Mouse (Mus musculus) cerebellum, adult 11-12 months (tissue): ENCODE data around the gene Duox1.

Experiments used
- DNase-seq: peaks from one replicate; pipeline ENCODE4 v3.0.0; 2022

The Duox1 gene

DNA sequence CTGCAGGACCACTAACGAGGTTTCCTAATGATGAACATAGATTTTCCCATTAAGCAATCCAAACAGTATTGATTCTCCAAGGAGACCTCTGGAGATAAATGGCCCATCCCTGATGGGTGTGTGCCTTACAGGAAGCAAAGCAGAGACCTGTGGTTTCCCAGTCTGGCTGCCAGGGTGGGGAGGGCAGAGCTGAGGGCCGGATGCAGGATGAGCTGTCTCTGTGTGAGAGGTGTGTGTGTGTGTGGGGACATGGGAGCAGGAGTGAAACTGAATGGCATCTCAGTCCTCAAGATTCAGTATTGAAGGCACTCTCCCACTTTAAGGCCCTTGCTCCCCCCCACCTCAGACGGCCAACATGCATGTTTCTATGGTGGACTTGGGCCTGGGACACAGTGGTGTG, 40.7 kb downstream of the Duox1 start:
- peak; percentile 49 for DNase-seq

- DNase-seq: no peak
These were observed 44.8 kb downstream of the Duox1 start for GRCm38 (mm10) chr2:122360310-122360709.

GRCm38 (mm10) chr2:122361181-122361580, 45.7 kb downstream of the Duox1 start:
- DNase-seq: no peak

- peak; percentile 86 for DNase-seq
These were observed 46.6 kb downstream of the Duox1 start for GRCm38 (mm10) chr2:122361868-122362621.

GRCm38 (mm10) chr2:122362622-122363523, 47.4 kb downstream of the Duox1 start:
- DNase-seq: peak; percentile 53

GRCm38 (mm10) chr2:122364352-122364944, 49.0 kb downstream of the Duox1 start:
- peak; percentile 41 for DNase-seq

DNA sequence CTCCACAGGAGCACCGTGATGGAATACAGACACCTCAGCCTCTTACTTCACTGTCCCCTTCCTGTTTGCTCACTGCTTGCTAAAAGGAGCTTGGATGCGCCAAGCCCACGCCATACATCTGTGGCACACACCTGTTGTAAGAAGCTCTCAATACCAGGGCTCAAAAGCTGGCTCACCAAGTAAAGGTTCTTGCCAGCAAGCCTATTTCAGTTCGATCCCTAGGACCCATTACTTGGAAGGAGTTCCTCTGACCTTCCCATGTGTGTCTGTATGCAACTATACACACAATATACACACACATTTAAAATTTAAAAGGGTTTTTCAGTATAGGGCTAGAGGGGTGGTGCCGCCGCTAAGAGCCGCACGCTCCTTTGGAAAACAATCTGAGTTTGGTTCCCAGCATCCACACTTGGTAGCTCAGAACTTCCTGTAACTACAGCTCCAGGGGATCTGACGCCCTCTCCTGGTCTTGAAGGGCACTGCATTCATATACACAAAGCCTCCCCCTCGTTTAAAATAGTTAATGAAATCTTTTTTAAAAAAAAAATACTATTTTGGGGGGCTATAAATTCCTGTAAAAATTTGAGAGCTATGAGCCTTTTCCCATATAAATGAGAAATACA, 49.9 kb downstream of the Duox1 start:
- peak; percentile 68 for DNase-seq

DNA sequence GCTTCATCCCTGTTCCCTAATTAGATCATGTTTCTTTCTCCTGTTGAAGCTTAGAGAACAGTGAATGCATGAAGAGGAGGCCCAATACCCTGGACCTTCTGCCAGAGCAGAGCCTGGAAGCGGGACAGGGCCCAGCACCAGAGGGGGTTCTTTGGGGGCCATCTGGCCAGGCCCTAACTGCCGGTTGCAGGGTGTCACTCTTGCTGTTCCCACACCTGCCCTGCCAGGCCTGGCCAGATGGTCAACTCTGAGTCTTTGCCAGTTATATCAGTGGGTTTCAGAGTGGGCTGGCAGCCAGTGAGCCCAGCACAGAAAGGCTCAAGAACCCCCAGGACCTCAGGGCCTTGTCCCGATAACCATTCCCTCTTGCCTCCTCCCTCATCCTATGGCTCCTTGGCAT, 50.6 kb downstream of the Duox1 start:
- peak; percentile 99 for DNase-seq

GRCm38 (mm10) chr2:122366706-122367105, 51.2 kb downstream of the Duox1 start:
- DNase-seq: peak; percentile 84

- peak; percentile 89 for DNase-seq
These were observed 51.7 kb downstream of the Duox1 start for GRCm38 (mm10) chr2:122367181-122367580.

DNA sequence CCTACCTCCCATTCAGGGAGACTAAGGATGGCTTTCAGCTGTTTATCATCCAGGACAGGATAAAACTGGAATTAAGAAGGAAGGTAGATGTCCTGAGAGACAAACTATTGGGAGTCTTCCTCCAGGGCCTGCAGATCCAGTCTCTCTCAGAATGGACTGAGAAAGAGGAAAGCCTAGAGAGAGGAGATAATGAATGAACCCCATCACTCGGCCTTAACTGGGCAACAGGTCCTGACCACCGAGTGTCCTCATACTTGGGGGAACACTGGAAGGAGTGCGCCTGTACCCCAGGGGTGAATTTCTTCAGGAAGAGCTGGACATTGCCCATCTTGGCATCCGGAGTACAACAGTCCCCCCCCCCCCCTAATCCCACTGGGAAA, 52.2 kb downstream of the Duox1 start:
- DNase-seq: peak; percentile 65

GRCm38 (mm10) chr2:122368081-122368971, 52.9 kb downstream of the Duox1 start:
- DNase-seq: peak; percentile 76

- DNase-seq: peak; percentile 94
These were observed 53.7 kb downstream of the Duox1 start, which contains the start of gene Shf for GRCm38 (mm10) chr2:122368995-122369739. Gene Shf (minus strand): TSS chr2:122369162.

DNA sequence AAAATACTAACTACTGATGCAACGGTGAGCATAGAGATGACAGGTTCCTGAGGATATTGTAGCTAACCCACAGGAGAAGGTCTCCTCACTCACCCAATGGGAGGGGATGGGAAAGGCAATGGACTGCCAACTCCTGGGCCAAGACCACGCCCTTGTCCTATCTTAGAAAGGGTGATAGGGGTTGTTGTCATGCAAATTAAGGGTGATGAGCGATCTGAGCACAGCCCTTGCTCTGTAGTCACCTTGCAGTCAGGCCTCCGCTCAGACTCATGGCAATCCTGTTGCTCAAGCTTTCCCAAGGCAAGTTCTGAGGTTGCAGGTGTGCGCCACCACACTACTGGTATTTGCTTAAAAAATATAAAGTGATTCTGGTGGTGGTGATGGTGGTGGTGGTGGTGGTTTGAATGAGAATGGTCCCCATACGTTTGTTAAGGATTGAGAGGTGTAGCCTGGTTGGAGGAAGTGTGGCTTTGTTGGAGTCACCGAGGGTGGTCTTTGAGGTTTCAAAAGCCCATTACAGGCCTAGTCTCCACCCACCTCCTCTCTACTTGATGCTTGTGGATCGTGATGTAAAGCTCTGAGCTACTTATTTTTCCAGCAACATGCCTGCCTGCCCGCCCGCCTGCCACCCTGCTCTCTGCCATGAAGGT, 54.8 kb downstream of the Duox1 start:
- peak; percentile 55 for DNase-seq

DNA sequence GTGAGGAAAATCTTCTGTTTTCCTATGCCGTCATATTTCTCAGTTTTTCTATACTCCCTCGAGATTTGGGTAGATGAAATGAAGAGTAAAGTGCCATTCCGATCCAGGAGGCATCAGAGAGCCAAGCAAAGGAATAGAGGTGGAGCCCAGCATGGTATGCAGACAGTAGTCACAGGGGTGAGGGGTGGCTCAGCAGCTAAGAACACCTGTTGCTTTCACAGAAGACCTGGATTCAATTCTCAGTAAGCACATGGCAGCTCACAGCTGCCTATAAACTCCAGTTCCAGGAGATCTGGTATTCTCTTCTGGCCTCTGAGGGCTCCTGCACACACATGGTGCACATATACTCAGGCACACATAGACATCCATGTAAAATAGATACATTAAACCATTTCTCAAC, 56.6 kb downstream of the Duox1 start:
- peak; percentile 21 for DNase-seq

DNA sequence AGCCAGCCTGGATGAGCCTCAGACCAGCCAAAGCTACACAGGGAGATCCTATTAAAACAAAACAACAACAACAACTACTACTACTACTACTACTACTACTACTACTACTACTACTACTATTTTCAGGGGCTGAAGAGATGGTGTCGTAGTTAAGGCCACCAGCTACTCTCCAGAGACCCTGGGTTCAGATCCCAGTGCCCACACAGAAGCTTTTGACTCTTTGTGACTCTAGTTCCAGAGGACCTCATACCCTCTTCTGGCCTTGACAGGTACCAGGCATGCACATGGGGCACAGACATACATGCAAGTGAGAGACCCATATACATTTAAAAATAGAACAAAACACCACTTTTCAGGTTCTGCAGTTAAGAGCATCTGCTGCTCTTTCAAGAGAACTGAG, 57.1 kb downstream of the Duox1 start:
- DNase-seq: no peak

GRCm38 (mm10) chr2:122374012-122374411, 58.5 kb downstream of the Duox1 start:
- DNase-seq: peak; percentile 30

GRCm38 (mm10) chr2:122374666-122375331, 59.3 kb downstream of the Duox1 start:
- peak; percentile 44 for DNase-seq

- peak; percentile 97 for DNase-seq
These were observed 60.0 kb downstream of the Duox1 start for GRCm38 (mm10) chr2:122375391-122375991.
